Mouse (Mus musculus) liver, adult 2 months (tissue): Measurements from ENCODE around the gene Muc1.

Source experiments
- CTCF ChIP-seq: fragments of 200-500 bp; IDR thresholded peaks from 2 replicates; pipeline ENCODE4 v1.5.1; 2011; ENCODE audit warnings: low read depth, low read length, control low read depth
- POLR2A ChIP-seq: fragments of 200-500 bp; IDR thresholded peaks from 2 replicates; pipeline ENCODE4 v1.6.1; 2011; ENCODE audit warnings: low read length, control low read depth; ENCODE audit not compliant: insufficient read depth; ENCODE audit errors: extremely low read depth

DNA sequence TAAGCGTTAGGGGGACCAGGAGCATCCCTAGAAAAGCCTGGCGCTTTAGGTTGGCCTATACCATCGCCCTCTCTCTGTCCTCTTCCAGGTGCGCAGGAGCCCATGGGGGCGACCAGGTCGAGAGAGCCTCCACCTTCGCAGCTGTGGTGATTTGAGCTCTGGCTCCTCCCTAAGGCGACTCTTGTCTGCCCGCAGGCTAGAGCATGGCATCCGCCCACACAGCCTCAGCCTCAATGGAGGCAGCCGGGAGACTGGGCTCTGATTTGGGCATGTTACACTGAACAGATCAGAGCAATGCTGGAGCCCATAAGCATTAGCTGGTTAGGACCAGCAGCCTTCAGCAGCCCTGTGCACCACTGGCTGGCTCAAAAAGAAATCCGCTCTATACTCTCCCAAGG lies 40.4 kb upstream of the Muc1 start:
- TF ChIP-seq POLR2A = no peak
- TF ChIP-seq CTCF = no peak
